Mouse (Mus musculus) liver, embryonic 12.5 days (tissue): Measurements from ENCODE around the gene Gfi1. TPM values are rescaled to one million over a fixed set of nuclear protein-coding genes. Genes with fewer than 3 reads are reported as not detected.
A peak's percentile ranks its signal among the peaks of the same experiment; 100 is the strongest.

Experiments used
- ATAC-seq: fragments of 200-750 bp; cut with Nextera tagmentation; 2 replicates; pipeline ENCODE4 v1.8.0; 2017; ENCODE audit warnings: moderate number of reproducible peaks, mild to moderate bottlenecking, moderate library complexity
- H3K27ac ChIP-seq: fragments of 300-500 bp; sonication (generic); 2 replicates; pipeline ENCODE4 v1.5.1; 2016; ENCODE audit warnings: mild to moderate bottlenecking
- H3K27me3 ChIP-seq: fragments of 300-500 bp; sonication (generic); replicated peaks from 2 replicates; pipeline ENCODE4 v1.6.1; 2016; ENCODE audit warnings: mild to moderate bottlenecking, moderate library complexity
- H3K36me3 ChIP-seq: fragments of 300-500 bp; sonication (generic); 2 replicates; pipeline ENCODE4 v1.6.1; 2016; ENCODE audit warnings: mild to moderate bottlenecking, moderate library complexity
- H3K4me1 ChIP-seq: fragments of 300-500 bp; sonication (generic); 2 replicates; pipeline ENCODE4 v1.6.1; 2016
- H3K4me2 ChIP-seq: fragments of 300-500 bp; sonication (generic); 2 replicates; pipeline ENCODE4 v1.6.1; 2016; ENCODE audit warnings: mild to moderate bottlenecking, moderate library complexity
- H3K4me3 ChIP-seq: fragments of 300-500 bp; sonication (generic); 2 replicates; pipeline ENCODE4 v1.5.1; 2016; ENCODE audit warnings: mild to moderate bottlenecking, moderate library complexity
- H3K9ac ChIP-seq: fragments of 300-500 bp; sonication (generic); 2 replicates; pipeline ENCODE4 v1.6.1; 2016; ENCODE audit warnings: mild to moderate bottlenecking, moderate library complexity
- H3K9me3 ChIP-seq: fragments of 300-500 bp; sonication (generic); replicated peaks from 2 replicates; pipeline ENCODE4 v1.6.1; 2016; ENCODE audit warnings: mild to moderate bottlenecking, moderate library complexity
- WGBS: fragments of 180-500 bp; shearing (Covaris S2); methylation state at CpG from one replicate; pipeline ENCODE4 v1.1.7; 2016; ENCODE audit not compliant: insufficient replicate concordance; 5-methylcytosine and 5-hydroxymethylcytosine counted together
- polyA plus RNA-seq: library from polyadenylated mRNA; unstranded; fragments of >200 nt; fragmentation: Nextera tagmentation; extraction: Ambion mirVana; gene quantifications from 2 replicates; pipeline ENCODE4 v1.2.1, GENCODE M21; 2016

Gfi1 gene
- polyA plus RNA-seq, 1 experiment from 2014 or later: 0.74 TPM

- H3K9me3 ChIP-seq: no peaks in the 10 kb centered on the region
- no peak overlapping the region for H3K4me3 ChIP-seq
- peaks cover 27% of the 10 kb centered on the region for H3K36me3 ChIP-seq
- 76% methylated on average over 3 of the region's 3 CpGs for WGBS
- H3K9ac ChIP-seq: no peak overlapping the region
- ATAC-seq: no peak
- no peaks in the 10 kb centered on the region for H3K4me1 ChIP-seq
- no peak overlapping the region for H3K27ac ChIP-seq
- peaks cover 28% of the 10 kb centered on the region; the same call in 1 of the 2 replicates for H3K27me3 ChIP-seq
- no peak overlapping the region for H3K4me2 ChIP-seq
Observed at GRCm38 (mm10) chr5:107738296-107738695, 12.5 kb upstream of the Gfi1 start.

GRCm38 (mm10) chr5:107736171-107736570 lies 10.3 kb upstream of the Gfi1 start:
- Histone ChIP-seq H3K4me2 (no peak overlapping the region), H3K4me3 (no peak overlapping the region), H3K27me3 (peaks cover 40% of the 10 kb centered on the region), H3K4me1 (no peaks in the 10 kb centered on the region), H3K9me3 (no peaks in the 10 kb centered on the region), H3K27ac (no peak overlapping the region), H3K36me3 (peaks cover 12% of the 10 kb centered on the region), H3K9ac (no peak overlapping the region)
- no peak for ATAC-seq
- 48% methylated on average over 5 of the region's 5 CpGs for WGBS

- ATAC-seq: no peak
- Histone ChIP-seq H3K27ac (no peak overlapping the region), H3K9me3 (no peaks in the 10 kb centered on the region), H3K27me3 (peaks cover 73% of the 10 kb centered on the region), H3K4me2 (no peak overlapping the region), H3K36me3 (no peaks in the 10 kb centered on the region), H3K4me3 (no peak overlapping the region), H3K4me1 (no peaks in the 10 kb centered on the region), H3K9ac (no peak overlapping the region)
- 47% methylated on average over 2 of the region's 2 CpGs for WGBS
Observed at GRCm38 (mm10) chr5:107731844-107732243, 6.0 kb upstream of the Gfi1 start.

- 62% methylated on average over 3 of the region's 3 CpGs for WGBS
Observed at GRCm38 (mm10) chr5:107731408-107731807, 5.6 kb upstream of the Gfi1 start.

DNA sequence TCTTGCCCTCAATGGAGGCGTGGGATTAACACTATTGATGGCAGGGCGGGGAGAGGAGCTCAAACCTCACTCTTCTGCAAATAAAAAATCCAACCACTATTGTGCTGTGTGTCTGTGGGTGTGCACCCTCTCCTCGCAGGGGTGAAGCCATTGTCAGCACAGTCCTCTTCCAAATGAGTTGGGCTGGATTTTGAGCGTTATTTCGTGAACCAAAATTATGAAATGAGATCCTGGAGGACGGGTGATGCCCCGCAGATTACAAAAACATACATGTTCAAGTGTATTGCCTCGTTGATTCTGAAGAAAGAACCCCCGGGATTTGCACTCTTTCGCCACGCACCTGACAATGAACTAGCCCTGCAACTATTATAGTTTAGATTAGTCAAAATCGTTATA lies 1.2 kb upstream of the Gfi1 start:
- no peak overlapping the region for H3K27ac ChIP-seq
- H3K4me2 ChIP-seq: peak overlapping the region; percentile 57
- H3K36me3 ChIP-seq: no peaks in the 10 kb centered on the region
- 35% methylated on average over 12 of the region's 12 CpGs for WGBS
- H3K4me3 ChIP-seq: peak overlapping the region; percentile 43; the same call in 1 of the 2 replicates
- ATAC-seq: no peak
- no peaks in the 10 kb centered on the region for H3K9me3 ChIP-seq
- peaks cover 87% of the 10 kb centered on the region for H3K27me3 ChIP-seq
- peaks cover 29% of the 10 kb centered on the region for H3K4me1 ChIP-seq
- H3K9ac ChIP-seq: no peak overlapping the region

More at GRCm38 (mm10) chr5:107731408-107731807, 5.6 kb upstream of the Gfi1 start:
- H3K4me1 ChIP-seq: peaks cover under 1% of the 10 kb centered on the region; the same call in 1 of the 2 replicates
- peaks cover 77% of the 10 kb centered on the region for H3K27me3 ChIP-seq
- H3K36me3 ChIP-seq: no peaks in the 10 kb centered on the region
- no peak overlapping the region for H3K4me2 ChIP-seq
- H3K27ac ChIP-seq: no peak overlapping the region
- no peak overlapping the region for H3K9ac ChIP-seq
- H3K4me3 ChIP-seq: no peak overlapping the region
- no peaks in the 10 kb centered on the region for H3K9me3 ChIP-seq
- ATAC-seq: no peak

DNA sequence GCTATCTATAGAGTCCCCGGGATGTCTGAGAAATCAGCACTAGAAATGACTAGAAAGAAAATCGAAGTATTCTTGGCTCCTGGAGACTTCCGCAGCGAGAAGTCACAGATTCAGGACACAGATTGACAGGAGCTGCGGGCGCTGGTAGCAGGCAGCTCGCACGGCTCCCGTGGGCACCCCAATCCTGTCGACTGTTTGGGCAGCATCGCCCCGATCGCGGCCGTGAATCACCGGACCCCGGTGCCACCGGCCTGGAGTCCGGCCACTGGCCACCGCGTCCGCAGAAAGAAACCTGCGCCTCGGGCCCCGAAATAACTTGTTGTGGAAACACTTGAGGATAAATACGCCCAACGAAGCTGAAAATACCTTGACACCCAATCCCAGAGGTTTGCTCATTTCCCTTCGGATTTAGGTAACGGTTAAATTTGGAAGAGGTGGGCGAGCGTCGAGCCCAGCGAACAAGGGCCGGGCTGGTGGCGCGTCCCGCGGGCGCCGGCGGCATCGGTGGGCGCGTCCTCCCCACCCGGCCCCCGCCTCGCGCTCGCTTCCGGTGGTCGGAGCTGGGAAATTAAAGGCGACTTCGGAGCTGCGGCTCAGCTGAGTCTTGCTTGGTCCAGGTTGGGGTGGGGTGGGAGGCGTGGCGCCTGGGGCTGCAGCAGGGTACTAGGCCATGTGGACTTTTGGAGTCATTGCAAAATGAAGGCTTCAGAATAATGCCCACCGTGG lies 608 bp upstream of the Gfi1 start:
- WGBS: 1% methylated on average over 57 of the region's 57 CpGs
- Histone ChIP-seq H3K4me1 (peaks cover 34% of the 10 kb centered on the region), H3K27me3 (peaks cover 88% of the 10 kb centered on the region), H3K4me3 (peak overlapping the region; percentile 43), H3K9me3 (no peaks in the 10 kb centered on the region), H3K27ac (no peak overlapping the region), H3K4me2 (peak overlapping the region; percentile 57), H3K9ac (no peak overlapping the region), H3K36me3 (no peaks in the 10 kb centered on the region)
- no peak for ATAC-seq

- Histone ChIP-seq H3K9ac (no peak overlapping the region), H3K9me3 (no peaks in the 10 kb centered on the region), H3K27me3 (peaks cover 92% of the 10 kb centered on the region), H3K4me1 (peaks cover 42% of the 10 kb centered on the region), H3K4me2 (peak overlapping the region; percentile 57), H3K36me3 (no peaks in the 10 kb centered on the region), H3K27ac (no peak overlapping the region), H3K4me3 (peak overlapping the region; percentile 38)
- WGBS: 2% methylated on average over 52 of the region's 52 CpGs
- ATAC-seq: no peak; the same call in 1 of the 2 replicates
Observed at GRCm38 (mm10) chr5:107724661-107725434, 988 bp downstream of the Gfi1 start.

GRCm38 (mm10) chr5:107723541-107724511 lies 2.0 kb downstream of the Gfi1 start:
- no peaks in the 10 kb centered on the region for H3K9me3 ChIP-seq
- peaks cover 100% of the 10 kb centered on the region for H3K27me3 ChIP-seq
- no peak overlapping the region for H3K9ac ChIP-seq
- ATAC-seq: no peak
- no peaks in the 10 kb centered on the region for H3K36me3 ChIP-seq
- H3K27ac ChIP-seq: no peak overlapping the region
- H3K4me2 ChIP-seq: peak overlapping the region; percentile 57
- 2% methylated on average over 49 of the region's 49 CpGs for WGBS
- H3K4me3 ChIP-seq: peak overlapping the region; percentile 38
- H3K4me1 ChIP-seq: peaks cover 42% of the 10 kb centered on the region

- no peaks in the 10 kb centered on the region for H3K9me3 ChIP-seq
- WGBS: 6% methylated on average over 34 of the region's 34 CpGs
- ATAC-seq: no peak
- H3K4me1 ChIP-seq: peaks cover 42% of the 10 kb centered on the region
- H3K9ac ChIP-seq: no peak overlapping the region
- H3K36me3 ChIP-seq: no peaks in the 10 kb centered on the region
- peaks cover 98% of the 10 kb centered on the region for H3K27me3 ChIP-seq
- H3K27ac ChIP-seq: no peak overlapping the region
- peak overlapping the region; percentile 57 for H3K4me2 ChIP-seq
- peak overlapping the region; percentile 38 for H3K4me3 ChIP-seq
Observed at GRCm38 (mm10) chr5:107722661-107723532, 2.9 kb downstream of the Gfi1 start.

DNA sequence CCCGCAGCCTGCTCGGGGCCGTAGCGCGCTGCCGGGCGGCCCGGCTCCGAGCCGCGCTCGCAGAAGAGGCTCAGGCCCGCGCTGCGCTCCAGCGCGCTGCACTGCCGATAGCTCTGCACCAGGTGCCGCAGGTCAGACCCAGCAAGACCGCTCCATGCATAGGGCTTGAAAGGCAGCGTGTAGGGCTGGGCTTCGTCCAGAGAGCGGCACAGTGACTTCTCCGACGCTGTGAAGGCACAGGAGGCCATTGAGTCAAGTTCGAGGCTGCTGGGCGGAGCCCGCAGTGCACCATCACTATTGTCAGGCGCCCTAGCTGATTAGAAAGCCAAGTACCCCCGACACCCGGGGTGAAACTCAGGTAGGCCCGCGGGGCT lies 4.2 kb downstream of the Gfi1 start:
- H3K9ac ChIP-seq: no peak overlapping the region
- no peak for ATAC-seq
- peak overlapping the region; percentile 36 for H3K4me3 ChIP-seq
- H3K4me1 ChIP-seq: peaks cover 42% of the 10 kb centered on the region
- WGBS: 4% methylated on average over 33 of the region's 33 CpGs
- H3K27me3 ChIP-seq: peaks cover 98% of the 10 kb centered on the region
- no peak overlapping the region for H3K27ac ChIP-seq
- H3K9me3 ChIP-seq: no peaks in the 10 kb centered on the region
- H3K4me2 ChIP-seq: peak overlapping the region; percentile 57
- H3K36me3 ChIP-seq: no peaks in the 10 kb centered on the region
